Mouse (Mus musculus): ENCODE data around the gene Gm49403.

DNA sequence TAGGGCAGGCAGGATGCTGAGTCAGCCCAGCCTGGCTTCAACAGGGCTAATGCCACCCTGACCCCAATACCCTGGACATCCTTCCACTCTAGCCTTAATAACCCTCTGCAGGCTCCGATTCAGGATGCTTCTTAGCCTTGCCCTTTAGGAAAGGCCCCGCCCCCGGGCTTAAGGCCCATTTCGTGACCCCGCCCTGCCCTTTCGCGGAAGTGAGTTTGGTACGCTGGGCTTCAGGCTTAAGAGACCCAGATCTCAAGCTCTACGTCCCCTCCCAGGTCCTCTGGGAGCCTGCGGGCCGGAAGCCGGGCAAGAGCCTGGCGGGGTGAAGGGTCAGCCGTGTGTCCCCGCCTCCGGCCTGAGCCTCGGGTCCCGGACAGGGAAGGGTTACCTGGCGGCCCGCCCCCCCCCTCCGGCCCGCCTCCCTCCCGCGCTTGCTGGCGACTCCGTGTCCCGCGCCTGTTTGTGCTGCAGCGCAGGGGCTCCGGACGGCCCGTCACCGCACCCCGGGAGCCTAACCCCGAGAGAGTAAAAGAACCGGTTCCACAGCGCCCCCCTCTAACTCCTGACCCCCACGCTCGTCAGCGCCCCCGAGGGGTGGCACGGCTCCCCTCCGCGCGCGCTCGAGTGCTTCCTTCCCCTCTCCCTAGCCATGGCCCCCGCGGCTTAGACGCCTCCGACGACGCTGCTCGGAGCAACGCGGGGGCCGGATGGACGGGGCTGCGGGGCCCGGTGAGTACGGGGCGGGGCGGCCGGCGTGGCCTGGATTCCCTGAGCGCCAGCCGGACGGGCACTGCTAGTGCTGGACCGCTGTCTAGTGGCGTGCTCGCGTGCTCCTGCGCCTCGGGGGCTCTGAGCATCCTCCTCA lies 45.7 kb downstream of the Gm49403 start, which contains the start of the genes Rom1 and Eml3:
- TF ChIP-seq MAX (IDR thresholded peaks at IDR 0.05) (no peak), FOSL1 (IDR thresholded peaks at IDR 0.05; ENCODE audit: insufficient read depth, low read length, poor library complexity, severe bottlenecking) (no peak), CTCF (IDR thresholded peaks at IDR 0.05; ENCODE audit: control insufficient read depth, insufficient read depth, insufficient read length) (peak; percentile 66), MYOG (IDR thresholded peaks at IDR 0.05; ENCODE audit: control insufficient read depth, extremely low read depth, insufficient read length) (no peak), USF1 (IDR thresholded peaks at IDR 0.05; ENCODE audit: low read depth) (no peak), CEBPB (IDR thresholded peaks at IDR 0.05; ENCODE audit: low read depth) (no peak), MYOD1 (IDR thresholded peaks at IDR 0.05; ENCODE audit: control insufficient read depth, insufficient read length, low read depth) (no peak)
